Mouse (Mus musculus): ENCODE measurements around the gene Cryge. TPM values are rescaled to one million over a fixed set of nuclear protein-coding genes. Genes with fewer than 3 reads are reported as not detected.
A peak's percentile ranks its signal among the peaks of the same experiment; 100 is the strongest.
"Not testable (repeated sequence)": the region's sequence is repeated elsewhere in the genome, so short reads cannot be mapped to it uniquely, and the experiment has no call there.

The Cryge gene
- polyA plus RNA-seq (2012; rRNA removed) (not detected in 2 replicates), polyA plus RNA-seq (2014; fragmentation: Nextera tagmentation; extraction: Ambion mirVana) (not detected in 2 replicates)

GRCm38 (mm10) chr1:65050952-65051351 lies at the start of gene Cryge:
Cryge (minus strand) TSS chr1:65051149.
- not testable (repeated sequence) for H3K27ac ChIP-seq; ATAC-seq (ENCODE audit: insufficient read depth); DNase-seq (ENCODE audit: low read depth in 3 of 3, low spot score in 3 of 3); H3K36me3 ChIP-seq (replicated peaks; ENCODE audit: control insufficient read depth, insufficient read depth, low read depth); H3K9ac ChIP-seq (replicated peaks); H3K4me1 ChIP-seq (replicated peaks; ENCODE audit: control insufficient read depth in 2 of 2, insufficient read depth in 2 of 2, low read length in 1 of 2); H3K4me3 ChIP-seq (ENCODE audit: insufficient read depth in 1 of 2, low read depth in 2 of 2, low read length in 2 of 2); H3K4me2 ChIP-seq (ENCODE audit: low read depth); H3K9me3 ChIP-seq (ENCODE audit: control insufficient read depth, low read length); H3K27me3 ChIP-seq (ENCODE audit: control insufficient read depth, insufficient read depth, low read length)
- WGBS (ENCODE audit: insufficient replicate concordance) = 82% methylated on average over 10 of the region's 12 CpGs

- DNase-seq (ENCODE audit: low read depth in 3 of 3, low spot score in 3 of 3) (no peak), ATAC-seq (ENCODE audit: insufficient read depth) (no peak)
- Histone ChIP-seq H3K4me1 (replicated peaks; ENCODE audit: control insufficient read depth in 2 of 2, insufficient read depth in 2 of 2, low read length in 1 of 2) (no peaks in the 10 kb centered on the region), H3K9ac (replicated peaks) (no peak overlapping the region), H3K4me2 (ENCODE audit: low read depth) (no peak overlapping the region), H3K4me3 (ENCODE audit: insufficient read depth in 1 of 2, low read depth in 2 of 2, low read length in 2 of 2) (no peak overlapping the region), H3K27ac (no peak overlapping the region), H3K9me3 (ENCODE audit: control insufficient read depth, low read length) (no peaks in the 10 kb centered on the region), H3K36me3 (replicated peaks; ENCODE audit: control insufficient read depth, insufficient read depth, low read depth) (no peaks in the 10 kb centered on the region), H3K27me3 (ENCODE audit: control insufficient read depth, insufficient read depth, low read length) (no peaks in the 10 kb centered on the region)
- WGBS (ENCODE audit: insufficient replicate concordance) = 67% methylated on average over 3 of the region's 3 CpGs
- TF ChIP-seq CTCF (IDR thresholded peaks at IDR 0.05; ENCODE audit: low read depth) (no peak), EP300 (IDR thresholded peaks at IDR 0.05; ENCODE audit: low read depth) (no peak)
These were observed 46.0 kb upstream of the Cryge start for GRCm38 (mm10) chr1:65096953-65097352.

DNA sequence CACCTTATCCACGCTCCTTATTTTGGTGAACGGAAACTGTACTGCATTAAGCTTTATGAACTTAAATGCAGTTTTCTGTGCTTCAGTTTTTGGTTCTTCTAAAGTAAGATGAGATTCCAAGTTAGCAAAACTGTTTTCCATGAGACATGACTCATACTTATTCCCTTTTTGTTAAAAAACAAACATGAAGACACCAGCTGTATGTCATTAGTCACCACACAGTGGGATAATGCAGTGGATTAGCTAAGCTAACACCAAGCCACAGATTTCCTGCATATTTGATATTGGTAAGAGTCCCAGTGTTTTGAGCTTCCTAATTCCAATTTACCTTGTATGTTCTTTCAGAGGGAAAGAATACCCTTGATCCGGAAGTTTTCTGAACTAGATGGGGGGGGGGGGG lies 40.6 kb upstream of the Cryge start:
- Histone ChIP-seq H3K4me2 (ENCODE audit: low read depth) (no peak overlapping the region), H3K4me1 (replicated peaks; ENCODE audit: control insufficient read depth in 2 of 2, insufficient read depth in 2 of 2, low read length in 1 of 2) (no peaks in the 10 kb centered on the region)

GRCm38 (mm10) chr1:65090370-65090769 lies 39.4 kb upstream of the Cryge start:
- Histone ChIP-seq H3K27ac (no peak overlapping the region), H3K27me3 (ENCODE audit: control insufficient read depth, insufficient read depth, low read length) (no peaks in the 10 kb centered on the region), H3K4me3 (ENCODE audit: insufficient read depth in 1 of 2, low read depth in 2 of 2, low read length in 2 of 2) (no peak overlapping the region), H3K4me2 (ENCODE audit: low read depth) (no peak overlapping the region), H3K36me3 (replicated peaks; ENCODE audit: control insufficient read depth, insufficient read depth, low read depth) (no peaks in the 10 kb centered on the region), H3K4me1 (replicated peaks; ENCODE audit: control insufficient read depth in 2 of 2, insufficient read depth in 2 of 2, low read length in 1 of 2) (no peaks in the 10 kb centered on the region), H3K9ac (replicated peaks) (no peak overlapping the region), H3K9me3 (ENCODE audit: control insufficient read depth, low read length) (no peaks in the 10 kb centered on the region)
- DNase-seq (ENCODE audit: low read depth in 3 of 3, low spot score in 3 of 3) (peak in 2 of 3 experiments; percentile 24 to 41), ATAC-seq (ENCODE audit: insufficient read depth) (peak; percentile 33; the same call in 1 of the 2 replicates)
- TF ChIP-seq CTCF (IDR thresholded peaks at IDR 0.05; ENCODE audit: low read depth) (no peak), EP300 (IDR thresholded peaks at IDR 0.05; ENCODE audit: low read depth) (no peak)
- WGBS (ENCODE audit: insufficient replicate concordance) = 13% methylated on average over 2 of the region's 2 CpGs

More for the DNA sequence above, 40.6 kb upstream of the Cryge start:
- TF ChIP-seq CTCF (IDR thresholded peaks at IDR 0.05; ENCODE audit: low read depth) (no peak), EP300 (IDR thresholded peaks at IDR 0.05; ENCODE audit: low read depth) (no peak)
- H3K27me3 ChIP-seq (ENCODE audit: control insufficient read depth, insufficient read depth, low read length) = no peaks in the 10 kb centered on the region
- H3K9me3 ChIP-seq (ENCODE audit: control insufficient read depth, low read length) = no peaks in the 10 kb centered on the region
- H3K27ac ChIP-seq = no peak overlapping the region
- no peak for DNase-seq (ENCODE audit: low read depth in 3 of 3, low spot score in 3 of 3)
- WGBS (ENCODE audit: insufficient replicate concordance) = 76% methylated on average over 3 of the region's 3 CpGs
- ATAC-seq (ENCODE audit: insufficient read depth) = no peak
- no peak overlapping the region for H3K9ac ChIP-seq (replicated peaks)
- H3K36me3 ChIP-seq (replicated peaks; ENCODE audit: control insufficient read depth, insufficient read depth, low read depth) = no peaks in the 10 kb centered on the region
- no peak overlapping the region for H3K4me3 ChIP-seq (ENCODE audit: insufficient read depth in 1 of 2, low read depth in 2 of 2, low read length in 2 of 2)

GRCm38 (mm10) chr1:65088567-65089356 lies 37.8 kb upstream of the Cryge start:
- no peaks in the 10 kb centered on the region for H3K4me1 ChIP-seq (replicated peaks; ENCODE audit: control insufficient read depth in 2 of 2, insufficient read depth in 2 of 2, low read length in 1 of 2)
- no peaks in the 10 kb centered on the region for H3K9me3 ChIP-seq (ENCODE audit: control insufficient read depth, low read length)
- no peak for ATAC-seq (ENCODE audit: insufficient read depth)
- no peaks in the 10 kb centered on the region for H3K27me3 ChIP-seq (ENCODE audit: control insufficient read depth, insufficient read depth, low read length)
- H3K27ac ChIP-seq = no peak overlapping the region
- no peak overlapping the region for H3K4me2 ChIP-seq (ENCODE audit: low read depth)
- H3K4me3 ChIP-seq (ENCODE audit: insufficient read depth in 1 of 2, low read depth in 2 of 2, low read length in 2 of 2) = no peak overlapping the region
- no peak for TF ChIP-seq CTCF (IDR thresholded peaks at IDR 0.05; ENCODE audit: low read depth)
- TF ChIP-seq EP300 (IDR thresholded peaks at IDR 0.05; ENCODE audit: low read depth) = no peak
- DNase-seq (ENCODE audit: low read depth in 3 of 3, low spot score in 3 of 3) = no peak
- no peaks in the 10 kb centered on the region for H3K36me3 ChIP-seq (replicated peaks; ENCODE audit: control insufficient read depth, insufficient read depth, low read depth)
- WGBS (ENCODE audit: insufficient replicate concordance) = 38% methylated on average over 6 of the region's 6 CpGs
- H3K9ac ChIP-seq (replicated peaks) = no peak overlapping the region

Data from liver, embryonic 14.5 days (tissue).